ENCODE assay signal across 8 mouse cellular contexts in genomic region chr19:22905066-22905482, GRCm38 (mm10).
DNase-seq lines count a peak whose midpoint lies in the region; ATAC-seq and TF ChIP-seq lines count a peak whose summit lies in the region.

No protein-coding gene starts in this region.

- no peak overlapping the region for H3K9ac ChIP-seq in limb, embryonic 14.5 days (ENCODE audit: low read depth, low read length, severe bottlenecking)
- H3K9ac ChIP-seq in midbrain, embryonic 16.5 days (ENCODE audit: low read depth, low read length), result no peak overlapping the region

- no peaks in the 10 kb centered on the region for H3K36me3 ChIP-seq in limb, embryonic 14.5 days (ENCODE audit: control insufficient read depth, insufficient read depth, low read length)
- H3K36me3 ChIP-seq in limb, embryonic 10.5 days, result no peaks in the 10 kb centered on the region
- peaks cover 4% of the 10 kb centered on the region; the same call in 1 of the 2 replicates for H3K36me3 ChIP-seq in midbrain, embryonic 16.5 days (ENCODE audit: control insufficient read depth, insufficient read depth, low read length)

- ATAC-seq in limb, embryonic 14.5 days (ENCODE audit: low FRiP score, low read depth), result no peak
- ATAC-seq in midbrain, embryonic 16.5 days, result peak; percentile 84
- no peak for ATAC-seq in granulocyte monocyte progenitor cell, adult 5-6 weeks (replicated peaks; ENCODE audit: poor library complexity, severe bottlenecking)

- no peak for TF ChIP-seq POLR2A in limb, embryonic 14.5 days (IDR thresholded peaks at IDR 0.05; ENCODE audit: borderline replicate concordance, extremely low read depth, insufficient read depth, insufficient read length)

- no peak overlapping the region for H3K4me3 ChIP-seq in limb, embryonic 14.5 days (replicated peaks; ENCODE audit: low read length)
- H3K4me3 ChIP-seq in limb, embryonic 10.5 days, result no peak overlapping the region
- no peak overlapping the region for H3K4me3 ChIP-seq in midbrain, embryonic 16.5 days (ENCODE audit: low read depth, low read length)

- DNase-seq in limb, embryonic 14.5 days (ENCODE audit: low spot score), result peak; percentile 50
- DNase-seq in limb, embryonic 10.5 days (ENCODE audit: low spot score), result no peak
- DNase-seq in fibroblast of lung, adult 2 months (ENCODE audit: low read depth), result peak; percentile 29
- peak; percentile 55 to 82 for DNase-seq in heart, postnatal 14 days
- no peak for DNase-seq in urinary bladder, adult 18-20 months (ENCODE audit: low spot score in 2 of 2)
- DNase-seq in embryo, embryonic 9.5 days (ENCODE audit: extremely low spot score), result no peak

- H3K27ac ChIP-seq in limb, embryonic 14.5 days (replicated peaks; ENCODE audit: low read depth, low read length), result no peak overlapping the region
- no peak overlapping the region for H3K27ac ChIP-seq in limb, embryonic 10.5 days
- H3K27ac ChIP-seq in midbrain, embryonic 16.5 days (ENCODE audit: low read length), result peak overlapping the region; percentile 38

- no peaks in the 10 kb centered on the region for H3K27me3 ChIP-seq in limb, embryonic 14.5 days (ENCODE audit: control insufficient read depth, insufficient read depth, low read length)
- no peaks in the 10 kb centered on the region for H3K27me3 ChIP-seq in limb, embryonic 10.5 days (ENCODE audit: low read depth, poor library complexity, severe bottlenecking)
- H3K27me3 ChIP-seq in midbrain, embryonic 16.5 days (ENCODE audit: control insufficient read depth, insufficient read depth, low read depth, low read length), result no peaks in the 10 kb centered on the region

- no peaks in the 10 kb centered on the region for H3K4me1 ChIP-seq in limb, embryonic 14.5 days (ENCODE audit: control insufficient read depth, insufficient read depth, low read length)
- H3K4me1 ChIP-seq in limb, embryonic 10.5 days, result no peaks in the 10 kb centered on the region
- H3K4me1 ChIP-seq in midbrain, embryonic 16.5 days (ENCODE audit: control insufficient read depth, insufficient read depth, low read length), result peaks cover 8% of the 10 kb centered on the region

- no peaks in the 10 kb centered on the region for H3K9me3 ChIP-seq in limb, embryonic 14.5 days (ENCODE audit: control insufficient read depth, low read length)
- no peaks in the 10 kb centered on the region for H3K9me3 ChIP-seq in limb, embryonic 10.5 days (replicated peaks)
- H3K9me3 ChIP-seq in midbrain, embryonic 16.5 days (replicated peaks; ENCODE audit: control insufficient read depth, low read length, poor library complexity, severe bottlenecking), result no peaks in the 10 kb centered on the region

- 64% methylated on average over 11 of the region's 11 CpGs for WGBS in limb, embryonic 14.5 days
- WGBS in limb, embryonic 10.5 days, result 90% methylated on average over 11 of the region's 11 CpGs
- 56% methylated on average over 11 of the region's 11 CpGs for WGBS in midbrain, embryonic 16.5 days

- intact Hi-C loops in heart, postnatal 14 days (cut with DNase I), result no loop called here

- H3K4me2 ChIP-seq in limb, embryonic 14.5 days (replicated peaks; ENCODE audit: low read depth, low read length, severe bottlenecking), result no peak overlapping the region
- no peak overlapping the region for H3K4me2 ChIP-seq in midbrain, embryonic 16.5 days (ENCODE audit: low read length)

Comparison
In these comparisons a context has a peak if more than half of its experiments do, and no peak if none do; other contexts are left out.
1. DNase-seq: peak in limb, embryonic 14.5 days (single experiment), fibroblast of lung, adult 2 months (single experiment) and heart, postnatal 14 days (2 of 2); none in limb, embryonic 10.5 days (single experiment), urinary bladder, adult 18-20 months (0 of 2) and embryo, embryonic 9.5 days (single experiment).